Mouse (Mus musculus) lung, postnatal 4 days (tissue): Measurements from ENCODE around the gene Klhl2.

Experiments used
- DNase-seq, 2 experiments: peaks; one replicate each; pipeline ENCODE4 v3.0.0; 2021

Gene Klhl2

GRCm38 (mm10) chr8:64767047-64767446 lies 82.8 kb downstream of the Klhl2 start:
- DNase-seq: no peak

DNA sequence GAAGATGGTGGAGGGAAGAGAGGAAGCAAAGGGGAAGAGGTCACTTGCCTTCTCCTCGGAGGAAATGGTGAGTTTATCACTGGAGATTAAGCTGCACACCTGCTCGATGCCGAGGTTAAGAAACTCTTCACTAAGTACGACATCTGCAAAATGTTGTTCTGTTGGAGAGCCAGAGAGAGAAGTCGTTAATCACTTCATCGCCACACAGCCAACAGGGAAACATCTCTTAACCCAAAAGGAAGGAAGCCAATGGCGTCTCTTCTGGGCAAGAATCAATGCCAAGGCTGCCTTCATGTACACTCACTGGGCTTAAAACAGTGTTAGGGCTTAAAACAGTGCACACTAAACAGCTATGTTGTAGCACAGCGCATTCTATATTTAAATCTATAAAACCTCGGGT lies 85.7 kb downstream of the Klhl2 start:
- no peak for DNase-seq

GRCm38 (mm10) chr8:64762751-64763150 lies 87.1 kb downstream of the Klhl2 start:
- no peak for DNase-seq

DNA sequence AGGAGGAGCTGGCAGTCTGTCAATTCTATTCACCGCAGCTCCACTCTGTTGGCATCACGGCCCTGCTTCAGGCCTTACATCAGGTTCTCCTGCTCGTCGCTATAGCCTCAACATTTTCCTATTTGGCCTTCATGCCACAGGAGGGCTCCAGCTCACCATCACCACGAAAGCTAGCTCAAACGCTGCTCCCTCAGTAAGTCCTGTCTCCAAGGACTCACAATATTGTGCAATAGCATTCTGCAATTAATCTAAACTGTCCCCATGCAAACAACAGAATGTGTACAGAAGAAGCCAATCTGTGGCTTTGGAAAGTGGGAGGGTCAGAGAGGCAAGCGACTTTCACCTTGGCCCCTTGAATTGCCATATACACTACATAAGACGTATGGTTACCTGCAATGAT lies 88.4 kb downstream of the Klhl2 start:
- peak in 1 of 2 experiments; percentile 30 for DNase-seq

DNA sequence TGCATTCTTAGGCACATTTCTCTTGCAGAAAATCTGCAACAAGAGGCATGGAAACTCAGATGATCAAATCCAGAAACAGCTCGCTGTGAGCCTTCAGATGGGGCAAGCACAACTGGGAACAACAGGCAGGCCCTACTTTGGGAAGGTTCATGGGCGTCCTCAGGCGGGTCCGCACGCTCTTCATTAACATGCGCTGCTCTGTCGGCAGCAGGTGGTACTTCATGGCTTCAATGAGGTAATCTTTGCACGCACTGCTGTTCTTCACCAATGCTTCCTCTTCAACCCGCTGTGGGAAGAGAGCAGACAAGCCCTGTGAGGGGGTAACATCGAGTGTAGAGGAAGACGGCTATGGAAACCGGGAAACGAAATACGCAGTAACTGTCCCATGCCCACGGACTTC lies 91.9 kb downstream of the Klhl2 start:
- no peak for DNase-seq

DNA sequence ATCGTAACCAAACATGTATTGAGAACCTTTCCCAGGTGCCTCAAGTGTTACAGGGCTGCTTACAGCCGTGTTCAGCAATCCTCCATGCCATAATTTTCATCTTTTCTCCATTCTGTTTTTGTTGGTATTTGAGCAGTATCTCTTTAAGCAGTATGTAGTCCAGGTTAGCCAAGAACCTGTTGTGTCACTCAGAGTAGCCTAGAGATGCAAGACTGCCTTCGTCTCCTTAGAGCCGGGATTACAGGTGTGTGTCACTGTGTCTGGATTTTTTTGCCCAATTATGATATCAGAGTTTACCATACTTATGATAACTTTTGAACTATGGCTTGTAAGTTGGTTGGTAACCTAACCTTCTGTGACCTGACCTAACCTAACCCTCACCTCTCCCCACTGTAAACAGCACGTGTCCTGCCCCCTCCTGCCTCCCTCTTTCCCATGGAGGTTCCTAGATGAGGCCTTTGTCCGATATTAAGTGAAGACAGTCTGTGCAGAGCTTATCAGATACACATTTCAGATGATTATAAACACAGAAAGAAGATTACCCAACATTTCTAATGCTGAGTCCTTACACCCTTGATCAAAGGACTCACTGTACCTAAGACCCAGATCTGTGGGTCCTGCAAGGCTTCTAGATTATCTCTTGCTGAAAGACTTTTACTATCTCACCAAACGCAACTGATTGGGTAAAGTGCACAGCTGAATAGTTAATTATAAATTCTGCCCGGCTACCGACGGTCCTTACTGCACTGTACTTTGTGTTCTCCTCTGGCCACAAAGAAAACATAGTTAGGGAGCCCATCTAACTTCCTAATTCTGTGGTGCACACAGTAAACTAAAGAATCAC lies 103.4 kb downstream of the Klhl2 start:
- DNase-seq: no peak

- DNase-seq: no peak
These were observed 109.1 kb downstream of the Klhl2 start for GRCm38 (mm10) chr8:64740547-64741211.

DNA sequence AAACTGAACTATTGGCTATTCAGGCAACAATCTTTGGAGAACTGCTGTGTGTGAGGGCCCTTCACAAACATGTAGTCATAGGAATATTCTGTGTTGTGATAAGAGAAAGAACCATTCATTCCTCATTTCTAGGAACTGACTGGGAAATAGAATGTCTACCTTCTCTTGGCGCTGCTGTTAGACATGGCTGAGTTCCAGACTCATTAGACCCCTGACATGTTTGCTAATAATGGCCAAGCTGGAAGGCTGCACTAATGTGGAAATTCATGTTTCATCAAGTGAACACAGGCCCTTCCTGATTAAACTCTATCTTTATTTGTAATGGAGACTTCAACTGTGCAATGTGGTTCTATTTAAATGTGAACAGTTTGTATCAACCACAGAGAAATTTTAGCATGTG lies 110.9 kb downstream of the Klhl2 start:
- no peak for DNase-seq

DNA sequence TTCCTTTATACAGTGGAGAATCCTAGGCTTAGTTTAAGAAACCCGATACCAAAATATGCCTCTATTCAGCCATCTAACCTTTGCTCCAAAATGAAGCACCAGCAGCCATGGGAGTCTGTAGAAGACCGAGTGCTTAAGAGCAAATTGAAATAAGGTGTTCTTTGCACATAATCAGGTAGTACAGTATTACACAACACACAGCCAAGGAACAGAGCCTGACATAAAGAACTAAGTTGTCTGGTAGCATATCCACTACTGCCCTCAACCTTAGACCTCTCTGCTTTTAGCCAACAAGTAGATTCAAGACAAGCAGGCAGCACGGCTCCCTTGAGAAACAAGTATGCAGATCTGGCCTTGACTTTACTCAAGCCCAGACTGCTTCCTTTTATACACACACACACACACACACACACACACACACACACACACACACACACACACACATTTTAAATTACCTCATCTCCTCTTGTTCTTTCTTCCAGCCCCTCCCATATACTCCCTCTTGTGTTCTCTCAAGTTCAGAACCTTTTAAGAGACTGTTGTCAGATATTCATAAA lies 113.0 kb downstream of the Klhl2 start:
- no peak for DNase-seq

DNA sequence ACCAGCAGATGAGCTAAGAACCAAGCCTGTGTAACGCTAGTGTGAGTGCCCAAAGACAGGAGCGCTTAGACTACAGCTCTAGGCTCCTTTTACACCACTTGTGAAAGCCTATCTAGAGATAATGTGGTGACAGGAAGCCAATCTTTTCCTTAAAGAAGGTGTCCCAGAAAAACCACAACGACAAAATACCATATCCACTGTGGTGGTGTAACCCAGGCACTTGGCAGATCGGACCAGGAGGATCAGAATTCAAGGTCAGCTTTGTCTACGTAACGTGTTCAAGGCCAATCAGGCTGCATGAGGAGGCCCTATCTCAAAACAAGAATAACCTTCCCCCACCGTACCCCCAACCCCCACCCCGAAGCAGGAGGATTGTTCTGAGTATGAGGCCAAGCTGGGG lies 114.7 kb downstream of the Klhl2 start:
- DNase-seq: no peak

- peak; percentile 96 to 99 for DNase-seq
These were observed 116.4 kb downstream of the Klhl2 start, which contains the start of gene Msmo1 for GRCm38 (mm10) chr8:64733271-64733943. TSS of gene Msmo1 (minus strand) at chr8:64733792.

- DNase-seq: no peak
These were observed 117.2 kb downstream of the Klhl2 start for GRCm38 (mm10) chr8:64732596-64732995.

- no peak for DNase-seq
These were observed 121.7 kb downstream of the Klhl2 start for GRCm38 (mm10) chr8:64728156-64728555.

DNA sequence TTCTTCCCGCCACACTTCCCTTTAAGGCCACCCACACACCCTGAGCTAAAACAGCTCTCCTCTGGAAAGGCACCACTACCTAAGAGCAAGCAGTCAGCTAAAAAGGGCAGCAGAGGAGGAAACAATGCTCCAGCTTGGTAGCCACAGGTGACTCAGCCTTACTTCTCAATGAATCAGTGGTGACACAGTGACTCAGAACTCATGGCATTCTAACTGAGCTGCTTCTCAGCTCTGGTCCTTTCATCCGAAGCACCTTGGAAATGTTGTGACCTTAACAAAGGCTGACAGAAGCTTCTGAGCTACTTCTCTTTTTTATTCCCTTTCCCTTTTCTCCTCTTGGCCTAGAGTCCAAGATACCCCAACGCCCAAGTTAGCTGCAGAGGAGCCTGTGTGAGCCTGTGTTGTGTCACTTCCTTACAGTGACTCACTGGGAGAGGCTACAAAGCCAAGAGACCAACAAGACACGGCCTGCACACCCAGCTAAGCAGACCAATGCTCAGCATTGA lies 123.6 kb downstream of the Klhl2 start:
- DNase-seq: no peak

GRCm38 (mm10) chr8:64723206-64723605 lies 126.6 kb downstream of the Klhl2 start:
- no peak for DNase-seq

DNA sequence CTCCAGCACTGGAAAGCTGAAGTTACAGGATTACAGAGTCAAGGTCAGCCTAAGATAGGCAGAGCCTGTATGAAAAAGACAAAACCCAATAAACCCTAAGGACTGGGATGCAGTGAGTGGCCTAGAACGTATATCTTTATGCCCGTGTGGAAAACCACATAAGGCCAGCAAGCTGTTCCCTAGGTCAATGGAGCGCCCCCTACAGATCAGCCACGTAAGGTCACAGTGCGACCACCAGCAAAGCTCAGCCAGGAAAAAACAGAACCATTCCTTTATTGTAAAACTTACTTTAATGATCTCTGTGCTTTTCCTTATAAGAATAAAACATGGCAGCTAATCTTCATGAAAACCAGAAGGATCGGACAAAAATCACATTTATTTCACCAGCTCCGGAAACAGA lies 131.9 kb downstream of the Klhl2 start:
- no peak for DNase-seq

DNA sequence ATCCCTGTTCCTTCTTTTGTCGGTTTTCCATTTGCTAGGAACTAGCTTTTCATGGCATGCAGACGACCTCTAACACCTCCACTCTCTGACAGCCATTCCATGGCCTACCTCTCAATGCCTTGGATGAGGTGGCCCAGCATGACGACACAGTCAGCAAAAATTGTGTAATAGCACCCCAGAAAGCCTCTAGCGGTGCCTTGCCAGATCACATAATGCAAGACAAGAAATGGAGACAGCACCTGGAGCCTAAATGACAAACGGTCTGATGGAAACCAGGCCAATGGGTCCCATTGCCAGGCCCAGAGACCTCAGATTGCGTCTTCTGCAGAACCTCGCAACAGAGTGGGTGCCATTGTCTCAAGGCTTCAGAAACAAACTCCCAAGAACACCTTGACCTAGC lies 137.3 kb downstream of the Klhl2 start:
- no peak for DNase-seq

- DNase-seq: no peak
These were observed 138.3 kb downstream of the Klhl2 start for GRCm38 (mm10) chr8:64711544-64711943.

DNA sequence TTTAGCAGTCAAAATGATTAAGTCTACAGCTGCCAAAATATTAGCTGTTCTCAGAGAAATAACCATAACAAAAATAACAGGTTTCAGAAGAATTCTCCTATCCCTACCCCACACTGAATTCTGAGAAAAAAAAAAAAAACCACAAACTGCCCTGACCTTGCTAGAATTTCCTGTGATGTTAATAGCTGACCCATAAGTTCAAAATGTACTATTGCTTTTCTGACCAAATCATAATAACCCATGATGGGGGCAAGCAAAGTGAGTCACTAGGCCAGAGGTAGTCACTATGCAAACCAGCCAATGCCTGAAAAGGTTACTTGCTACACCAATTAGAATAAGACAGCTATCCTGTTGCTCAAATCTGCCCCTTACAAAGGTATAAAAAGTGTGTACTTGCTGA lies 142.3 kb downstream of the Klhl2 start:
- no peak for DNase-seq

DNA sequence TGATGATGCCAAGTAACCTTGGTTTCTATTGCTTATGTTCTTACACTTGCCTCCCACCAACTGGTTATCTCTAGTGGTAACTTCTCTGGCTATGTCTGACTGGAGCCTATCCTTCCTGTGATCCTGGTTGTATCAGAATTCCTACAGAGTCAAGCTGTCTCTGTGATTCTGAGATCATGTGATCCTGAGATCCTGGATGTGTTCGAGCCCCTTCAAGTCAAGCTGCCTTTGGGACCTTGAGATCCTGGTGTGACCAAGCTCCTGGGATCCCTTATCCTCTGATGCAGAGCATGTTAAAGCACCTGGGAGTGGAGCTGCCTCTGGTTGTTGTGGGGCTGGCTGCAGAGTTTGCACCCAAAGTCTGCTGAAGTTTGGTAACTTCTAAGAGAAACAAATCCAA lies 146.6 kb downstream of the Klhl2 start:
- DNase-seq: no peak

GRCm38 (mm10) chr8:64692651-64693201 lies 157.1 kb downstream of the Klhl2 start, which contains the start of gene Cpe:
TSS of gene Cpe (minus strand) at chr8:64693054.
- DNase-seq: peak; percentile 66 to 72

DNA sequence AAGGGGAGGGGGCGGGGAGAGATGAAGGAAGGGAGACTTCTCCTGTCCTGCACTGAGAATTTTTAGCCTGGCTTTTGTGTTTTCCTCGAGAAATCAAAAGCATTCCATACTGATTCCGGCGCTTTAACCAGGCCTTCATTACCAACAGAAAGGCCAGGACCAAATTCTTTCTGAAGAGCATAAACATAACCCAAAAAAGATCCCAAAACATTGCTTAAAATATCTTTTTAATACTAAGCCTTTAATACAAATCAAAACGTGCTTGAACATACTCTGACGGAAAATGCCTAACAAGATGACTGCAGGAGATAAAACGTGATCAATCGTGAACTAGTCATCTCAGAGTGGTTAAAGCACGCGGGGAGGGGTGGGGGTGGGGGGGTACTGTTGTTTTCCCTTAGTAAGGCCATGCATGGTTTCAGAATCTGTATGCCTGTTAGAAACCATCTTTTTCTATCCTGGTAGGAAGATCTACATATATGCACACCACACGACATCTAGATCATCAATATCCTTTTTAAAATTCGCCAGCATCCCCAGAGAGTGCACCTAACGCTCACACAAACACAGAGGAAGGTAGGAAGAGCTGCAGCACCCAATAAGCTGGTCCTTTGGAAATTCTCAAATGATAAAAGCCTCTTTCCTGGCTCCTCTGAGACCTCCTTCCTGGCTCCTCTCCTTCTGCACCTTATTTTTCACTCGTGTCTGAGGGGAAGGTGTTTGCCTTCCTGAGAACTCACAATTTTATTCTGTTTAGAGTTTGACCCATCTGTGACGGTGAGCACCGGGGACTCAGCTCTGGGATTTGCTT lies 158.0 kb downstream of the Klhl2 start:
- DNase-seq: no peak
